Mouse (Mus musculus) thymus, postnatal 25 days (tissue): ENCODE measurements at regions not wholly inside any gene's neighbourhood (a gene's known extent, or its start where the extent isn't known, plus 50 kb on each side); places are given as distances from the start of the nearest gene placed in this dataset.
"Not testable (repeated sequence)": the region's sequence is repeated elsewhere in the genome, so short reads cannot be mapped to it uniquely, and the experiment has no call there.

Source experiments
- DNase-seq: peaks from one replicate; pipeline ENCODE4 v3.0.0; 2022

- DNase-seq: no peak
Measured at GRCm38 (mm10) chr6:66399091-66399755, 136.0 kb upstream of the Mad2l1 start.

GRCm38 (mm10) chr6:66401468-66401867 is 133.7 kb upstream of the Mad2l1 start:
- no peak for DNase-seq

- DNase-seq: no peak
Measured at GRCm38 (mm10) chr6:66401868-66402440, 133.2 kb upstream of the Mad2l1 start.

GRCm38 (mm10) chr6:66414822-66415221 is 120.4 kb upstream of the Mad2l1 start:
- no peak for DNase-seq

- no peak for DNase-seq
Measured at GRCm38 (mm10) chr6:66419452-66420041, 115.6 kb upstream of the Mad2l1 start.

- no peak for DNase-seq
Measured at GRCm38 (mm10) chr6:66428370-66428769, 106.8 kb upstream of the Mad2l1 start.

- not testable (repeated sequence) for DNase-seq
Measured at GRCm38 (mm10) chr6:66450408-66450807, 84.8 kb upstream of the Mad2l1 start.

GRCm38 (mm10) chr6:66458172-66458571 is 77.0 kb upstream of the Mad2l1 start:
- no peak for DNase-seq

GRCm38 (mm10) chr6:66464540-66464939 is 70.7 kb upstream of the Mad2l1 start:
- no peak for DNase-seq

GRCm38 (mm10) chr6:66465137-66465853 is 69.9 kb upstream of the Mad2l1 start:
- DNase-seq: no peak

GRCm38 (mm10) chr6:66466757-66467156 is 68.4 kb upstream of the Mad2l1 start:
- DNase-seq: no peak

GRCm38 (mm10) chr6:66470627-66471249 is 64.5 kb upstream of the Mad2l1 start:
- no peak for DNase-seq

GRCm38 (mm10) chr6:66471786-66472185 is 63.4 kb upstream of the Mad2l1 start:
- DNase-seq: no peak

- DNase-seq: no peak
Measured at GRCm38 (mm10) chr6:66472697-66473096, 62.5 kb upstream of the Mad2l1 start.

GRCm38 (mm10) chr6:66477575-66477974 is 57.6 kb upstream of the Mad2l1 start:
- no peak for DNase-seq

GRCm38 (mm10) chr6:66478326-66478964 is 56.7 kb upstream of the Mad2l1 start:
- DNase-seq: no peak

GRCm38 (mm10) chr6:66479576-66479975 is 55.6 kb upstream of the Mad2l1 start:
- DNase-seq: no peak

- DNase-seq: peak; percentile 34
Measured at GRCm38 (mm10) chr6:66480207-66480606, 55.0 kb upstream of the Mad2l1 start.

GRCm38 (mm10) chr6:66482797-66483196 is 52.4 kb upstream of the Mad2l1 start:
- no peak for DNase-seq
